Mouse (Mus musculus) embryo, embryonic 9.5 days (tissue): Measurements from ENCODE around the gene Mrps6.

ENCODE experiments used
- DNase-seq: peaks from one replicate; pipeline ENCODE4 v3.0.0-alpha.2; 2017; ENCODE audit errors: extremely low spot score

Mrps6 gene

DNA sequence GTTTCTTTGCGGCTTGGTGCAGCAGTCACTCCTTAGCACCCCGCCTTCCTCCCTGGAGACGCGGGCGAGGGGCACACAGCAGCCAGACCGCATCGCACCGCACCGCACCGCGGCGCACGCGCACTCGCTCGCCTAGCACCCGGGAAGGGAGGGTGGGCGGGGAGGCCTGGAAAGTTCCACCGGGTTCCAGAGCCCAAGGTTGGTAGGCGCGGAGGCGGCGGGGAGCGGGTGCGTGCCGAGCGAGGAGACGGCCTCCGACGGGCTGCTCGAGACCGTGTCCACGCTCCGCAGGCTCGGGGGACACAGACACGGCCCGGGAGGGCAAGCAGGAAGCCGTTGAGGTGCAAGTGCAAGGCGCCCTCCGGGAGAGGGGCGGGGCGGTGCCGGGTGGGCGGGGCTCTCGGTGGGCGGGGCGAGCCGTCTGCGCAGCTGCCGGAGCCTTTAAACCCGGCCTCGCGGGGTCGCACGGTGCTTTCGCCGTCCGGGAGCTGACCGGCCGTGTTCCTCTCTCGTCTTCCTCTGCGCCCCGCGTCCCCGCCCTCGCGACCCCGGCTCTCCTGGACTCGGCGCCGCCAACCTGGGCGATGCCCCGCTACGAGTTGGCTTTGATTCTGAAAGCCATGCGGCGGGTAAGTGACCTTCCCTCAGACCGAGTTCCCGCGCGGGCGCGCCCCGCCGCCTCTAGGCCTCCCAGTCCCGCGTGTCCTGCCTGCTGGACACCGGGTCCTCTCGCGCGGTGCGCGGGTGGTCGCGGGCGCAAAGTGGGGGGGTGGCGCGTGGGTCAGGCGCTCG lies at the start of gene Mrps6, which contains the start of the genes Gm49711 and Slc5a3:
TSS of gene Mrps6 (plus strand) at position 419 of the 792 bp plus-strand sequence.
TSS of gene Gm49711 (plus strand) at position 465 of the 792 bp plus-strand sequence.
TSS of gene Slc5a3 (plus strand) at position 471 of the 792 bp plus-strand sequence.
- peak; percentile 98 for DNase-seq

- DNase-seq, result no peak
Measured at GRCm38 (mm10) chr16:92009586-92009985, 48.5 kb upstream of the Mrps6 start.

DNA sequence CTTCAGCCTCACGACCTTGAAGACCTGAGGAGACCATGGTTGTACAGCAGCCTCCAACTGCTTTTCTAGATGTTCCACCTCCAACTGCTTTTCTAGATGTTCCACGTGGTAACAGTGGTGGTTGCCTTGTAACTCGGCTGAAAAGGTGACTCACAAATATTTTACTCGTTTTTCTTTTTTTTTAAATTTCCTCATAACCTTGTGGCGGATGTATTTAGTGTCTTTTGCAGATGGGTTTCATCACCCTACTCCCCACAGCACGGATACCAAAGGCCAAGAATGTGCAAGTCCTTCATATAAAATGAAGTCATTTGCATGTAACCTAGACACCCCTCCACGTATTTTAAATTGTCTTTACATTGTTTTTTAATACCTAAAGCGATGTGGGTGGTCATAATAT lies 41.3 kb upstream of the Mrps6 start:
- DNase-seq, result no peak

- DNase-seq, result peak; percentile 73
Measured at GRCm38 (mm10) chr16:92019141-92020118, 38.6 kb upstream of the Mrps6 start.

DNA sequence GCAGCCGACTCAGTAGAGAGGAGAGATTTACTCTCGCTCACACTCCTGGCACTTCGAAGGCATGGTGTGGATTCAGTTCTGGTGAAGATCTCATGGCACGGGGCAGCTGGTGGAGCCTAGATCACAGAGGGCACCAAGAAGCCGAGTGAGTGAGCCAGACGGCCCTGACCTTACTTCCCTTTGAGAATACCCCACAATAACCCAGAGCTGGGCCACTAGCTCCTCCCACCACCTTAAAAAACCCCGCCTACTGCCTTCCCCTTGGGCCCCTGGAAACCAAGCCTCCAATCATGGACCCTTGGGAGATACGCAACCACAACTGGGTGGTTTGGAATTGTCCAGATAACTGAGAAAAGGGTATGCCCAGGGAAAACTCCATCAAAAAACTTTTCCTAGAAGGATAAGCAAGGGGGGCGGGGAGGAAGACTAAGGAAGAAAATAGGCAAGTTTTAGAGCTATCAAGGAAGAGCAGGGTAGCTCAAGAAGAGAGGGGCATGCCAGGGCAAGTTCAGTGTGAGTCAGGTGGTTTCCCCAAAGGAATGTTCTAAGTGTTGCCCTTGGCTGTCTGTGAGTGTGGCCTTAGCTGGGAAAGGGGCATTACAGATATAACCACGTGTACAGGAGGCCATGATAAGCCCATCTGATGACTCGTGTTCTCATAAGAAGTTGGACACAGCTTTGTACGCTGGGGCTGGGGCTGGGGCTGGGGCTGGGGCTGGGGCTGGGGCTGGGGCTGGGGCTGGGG lies 36.2 kb upstream of the Mrps6 start:
- DNase-seq, result no peak

- no peak for DNase-seq
Measured at GRCm38 (mm10) chr16:92022494-92023283, 35.4 kb upstream of the Mrps6 start.

DNA sequence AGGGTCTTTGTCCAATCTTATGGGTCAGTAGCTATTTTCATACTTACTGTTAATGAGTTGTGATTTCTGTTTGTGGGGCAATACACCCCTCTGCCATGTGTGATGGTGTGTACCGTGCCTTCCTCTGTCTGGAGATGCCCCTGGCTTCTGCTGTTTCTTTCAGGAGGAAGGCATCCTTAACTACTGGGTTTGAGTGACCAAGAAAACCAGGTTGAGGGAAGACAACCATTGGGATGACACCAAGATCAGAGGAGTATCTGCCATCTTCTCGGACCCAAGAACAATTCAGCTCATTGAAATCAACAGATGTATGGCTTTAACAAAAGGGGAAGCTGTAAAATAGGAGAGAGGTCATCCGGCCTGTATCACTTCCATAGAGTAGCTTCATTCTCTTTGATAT lies 24.8 kb upstream of the Mrps6 start:
- no peak for DNase-seq

- DNase-seq, result no peak
Measured at GRCm38 (mm10) chr16:92034676-92035075, 23.4 kb upstream of the Mrps6 start.

GRCm38 (mm10) chr16:92036701-92037100 lies 21.4 kb upstream of the Mrps6 start:
- DNase-seq, result no peak

- DNase-seq, result no peak
Measured at GRCm38 (mm10) chr16:92037891-92038607, 20.0 kb upstream of the Mrps6 start.

- DNase-seq, result no peak
Measured at GRCm38 (mm10) chr16:92039421-92039820, 18.6 kb upstream of the Mrps6 start.

- DNase-seq, result no peak
Measured at GRCm38 (mm10) chr16:92039966-92040365, 18.1 kb upstream of the Mrps6 start.

DNA sequence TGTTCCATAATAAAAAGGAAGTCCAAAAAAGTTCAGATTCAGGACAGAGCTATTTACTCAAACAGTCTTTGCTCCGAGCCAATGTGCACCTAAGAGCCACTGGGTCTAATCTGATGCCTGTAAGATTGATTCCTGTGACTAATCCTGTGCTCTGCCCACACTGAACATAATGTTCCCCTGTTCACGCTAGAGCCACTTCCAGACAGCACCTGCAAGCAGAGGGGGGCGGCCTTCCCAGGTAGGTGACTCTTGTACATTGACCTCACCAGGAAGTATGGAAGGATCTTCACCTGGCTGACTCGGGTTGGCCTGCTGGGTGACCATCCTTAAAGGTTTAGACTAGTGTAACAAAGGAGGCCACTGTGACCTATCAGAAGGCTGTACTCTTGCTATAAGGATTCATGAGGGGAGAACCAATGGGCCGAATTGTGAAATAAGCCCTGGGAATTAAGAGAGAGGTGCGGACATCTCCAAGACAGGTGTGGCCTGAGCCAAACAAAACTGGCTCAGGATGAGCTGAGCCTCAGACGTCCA lies 6.2 kb upstream of the Mrps6 start:
- DNase-seq, result no peak

DNA sequence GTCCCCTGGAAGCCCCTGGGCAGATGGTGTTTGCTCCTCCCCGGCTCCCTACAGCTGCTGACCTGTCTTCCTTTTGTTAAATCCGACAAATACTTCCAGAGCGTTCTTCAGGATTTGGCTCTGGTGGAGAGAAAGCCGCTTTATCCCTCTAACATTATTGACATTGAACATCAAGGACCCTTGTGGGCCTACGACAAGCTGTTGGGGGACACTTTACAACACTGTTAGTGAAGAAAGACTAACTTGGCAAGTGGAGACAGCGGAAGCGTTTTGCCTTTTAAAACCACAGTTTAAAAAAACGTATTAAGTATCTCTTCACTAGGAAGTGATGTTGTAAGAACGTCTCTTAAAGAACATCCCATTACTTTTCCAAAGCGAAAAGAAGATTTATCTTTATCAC lies 5.5 kb upstream of the Mrps6 start:
- no peak for DNase-seq

- no peak for DNase-seq
Measured at GRCm38 (mm10) chr16:92056711-92057110, 1.4 kb upstream of the Mrps6 start.

- DNase-seq, result no peak
Measured at GRCm38 (mm10) chr16:92057456-92057851, 616 bp upstream of the Mrps6 start.

DNA sequence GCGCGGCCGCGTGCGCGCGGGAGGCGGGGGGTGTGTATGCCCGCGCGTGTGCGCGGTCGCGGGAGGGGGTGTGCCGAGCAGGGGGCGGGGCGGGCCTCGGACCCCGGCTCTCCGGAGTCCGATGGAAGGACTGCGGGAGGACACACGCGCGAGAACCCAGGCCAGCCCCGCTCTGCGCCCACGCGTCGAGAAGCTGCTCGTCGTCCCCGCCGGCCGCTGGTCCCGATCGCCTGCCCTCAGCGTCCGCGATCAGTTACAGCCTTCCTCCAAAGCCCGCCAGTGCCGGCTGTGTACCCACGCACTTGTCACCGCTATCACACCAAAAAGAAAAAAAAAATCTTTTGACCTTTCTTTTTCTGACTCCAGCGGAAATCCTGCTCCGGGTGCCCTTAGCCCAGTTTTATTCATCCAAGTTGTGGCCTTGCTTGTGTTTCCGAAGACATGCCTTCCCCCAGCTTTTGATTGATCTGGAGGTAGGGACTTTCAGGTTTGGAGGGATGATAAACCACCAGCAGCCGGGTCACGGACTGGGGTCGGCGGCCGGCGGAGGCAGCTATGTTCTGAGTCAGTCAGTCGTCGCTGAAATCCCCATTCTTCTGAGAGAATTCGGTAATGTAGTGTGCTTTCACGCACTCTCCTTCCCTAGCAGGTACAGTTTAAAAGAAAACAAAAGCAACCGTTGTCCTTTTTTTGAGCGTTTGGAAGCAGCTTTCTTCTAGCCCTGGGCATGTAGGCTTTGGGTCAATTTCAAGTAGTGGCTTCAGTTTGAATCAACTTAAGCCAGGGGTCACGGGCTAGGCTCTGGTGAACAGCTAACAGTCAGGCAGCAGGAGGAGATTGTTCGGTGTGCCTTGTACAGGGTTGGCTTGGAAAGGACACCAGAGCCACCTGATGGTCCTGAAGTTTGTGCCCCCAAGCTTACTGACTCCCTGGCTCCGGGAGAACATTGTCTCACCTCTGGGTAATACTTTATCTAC lies 862 bp downstream of the Mrps6 start:
- DNase-seq, result peak; percentile 52

DNA sequence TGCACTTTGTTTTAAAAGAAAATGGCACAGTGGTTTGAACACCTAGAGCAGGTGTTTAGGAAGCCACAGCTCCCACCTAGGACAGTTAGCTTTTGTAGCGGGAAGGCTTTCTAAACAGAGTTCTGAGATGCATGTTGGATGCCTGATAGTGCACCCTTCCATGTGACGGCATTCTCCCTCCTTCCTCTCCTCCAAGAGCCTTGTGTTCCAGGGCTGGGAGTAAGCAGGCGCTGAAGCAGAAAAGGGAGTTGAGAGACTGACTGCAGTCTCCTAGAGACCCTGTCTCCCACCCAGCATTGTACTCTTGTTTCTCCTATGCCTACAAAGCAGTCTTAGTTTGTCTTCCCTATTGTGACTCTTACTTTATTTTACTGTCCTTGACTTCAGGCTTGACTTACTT lies 2.1 kb downstream of the Mrps6 start:
- DNase-seq, result no peak

GRCm38 (mm10) chr16:92061586-92061985 lies 3.5 kb downstream of the Mrps6 start:
- no peak for DNase-seq
